Mouse (Mus musculus) intestine, postnatal 0 days (tissue): ENCODE measurements around the gene Gpc6. TPM values are rescaled to one million over a fixed set of nuclear protein-coding genes. Genes with fewer than 3 reads are reported as not detected.

Source experiments
- ATAC-seq: fragments of 200-750 bp; cut with Nextera tagmentation; 2 replicates; pipeline ENCODE4 v1.8.0; 2017; ENCODE audit warnings: mild to moderate bottlenecking, moderate TSS enrichment, moderate library complexity
- H3K27ac ChIP-seq: fragments of 300-500 bp; sonication (generic); 2 replicates; pipeline ENCODE4 v1.5.1; 2014; ENCODE audit warnings: mild to moderate bottlenecking, low read depth, low read length, moderate library complexity
- H3K27me3 ChIP-seq: fragments of 300-500 bp; sonication (generic); replicated peaks from 2 replicates; pipeline ENCODE4 v1.6.1; 2014; ENCODE audit warnings: low read length, mixed read lengths; ENCODE audit not compliant: control insufficient read depth, insufficient read depth
- H3K36me3 ChIP-seq: fragments of 300-500 bp; sonication (generic); 2 replicates; pipeline ENCODE4 v1.6.1; 2014; ENCODE audit warnings: mild to moderate bottlenecking, moderate library complexity; ENCODE audit not compliant: control insufficient read depth, insufficient read depth
- H3K4me1 ChIP-seq: fragments of 300-500 bp; sonication (generic); replicated peaks from 2 replicates; pipeline ENCODE4 v1.6.1; 2014; ENCODE audit warnings: antibody characterized with exemption, low read length, mixed read lengths; ENCODE audit not compliant: control insufficient read depth, insufficient read depth
- H3K4me2 ChIP-seq: fragments of 300-500 bp; sonication (generic); replicated peaks from 2 replicates; pipeline ENCODE4 v1.6.1; 2014; ENCODE audit warnings: low read depth, mild to moderate bottlenecking, moderate library complexity
- H3K4me3 ChIP-seq: fragments of 300-500 bp; sonication (generic); 2 replicates; pipeline ENCODE4 v1.5.1; 2014; ENCODE audit warnings: low read depth, low read length
- H3K9ac ChIP-seq: fragments of 300-500 bp; sonication (generic); 2 replicates; pipeline ENCODE4 v1.6.1; 2014; ENCODE audit warnings: mild to moderate bottlenecking, low read depth, low read length
- H3K9me3 ChIP-seq: fragments of 300-500 bp; sonication (generic); 2 replicates; pipeline ENCODE4 v1.6.1; 2016; ENCODE audit warnings: mixed run types; ENCODE audit not compliant: control insufficient read depth
- CTCF ChIP-seq: sonication (generic); IDR thresholded peaks from 2 replicates; pipeline ENCODE4 v1.5.1; 2016; ENCODE audit warnings: low read depth, mild to moderate bottlenecking, control low read depth, antibody characterized with exemption, moderate library complexity
- WGBS: fragments of 180-500 bp; shearing (Covaris S2); extraction: QIAGEN DNeasy Blood & Tissue Kit; methylation state at CpG from one replicate; pipeline ENCODE4 v1.1.7; 2014; 5-methylcytosine and 5-hydroxymethylcytosine counted together
- polyA plus RNA-seq: library from polyadenylated mRNA; unstranded; fragments of >200 nt; fragmentation: Nextera tagmentation; extraction: Ambion mirVana; gene quantifications from 2 replicates; pipeline ENCODE4 v1.2.1, GENCODE M21; 2015

Gene Gpc6
- polyA plus RNA-seq, 1 experiment from 2014 or later, result 6.6 TPM

GRCm38 (mm10) chr14:116928796-116929529, 3.8 kb downstream of the Gpc6 start:
- no peaks in the 10 kb centered on the region; the same call in 1 of the 2 replicates for H3K27me3 ChIP-seq
- no peak overlapping the region for H3K27ac ChIP-seq
- H3K9me3 ChIP-seq, result no peaks in the 10 kb centered on the region
- H3K36me3 ChIP-seq, result no peaks in the 10 kb centered on the region
- whole genome bisulfite sequencing, result 52% methylated on average over 7 of the region's 7 CpGs
- no peak overlapping the region for H3K4me2 ChIP-seq
- ATAC-seq, result no peak
- no peak overlapping the region for H3K9ac ChIP-seq
- no peak for TF ChIP-seq CTCF
- no peak overlapping the region for H3K4me3 ChIP-seq
- no peaks in the 10 kb centered on the region for H3K4me1 ChIP-seq

- no peak overlapping the region for H3K4me2 ChIP-seq
- H3K9ac ChIP-seq, result no peak overlapping the region
- no peak for ATAC-seq
Observed at GRCm38 (mm10) chr14:116933825-116934224, 8.7 kb downstream of the Gpc6 start.

GRCm38 (mm10) chr14:116937910-116938560, 12.9 kb downstream of the Gpc6 start:
- H3K36me3 ChIP-seq, result no peaks in the 10 kb centered on the region
- no peaks in the 10 kb centered on the region for H3K9me3 ChIP-seq
- H3K4me1 ChIP-seq, result no peaks in the 10 kb centered on the region
- no peak overlapping the region for H3K9ac ChIP-seq
- no peak overlapping the region for H3K4me2 ChIP-seq
- H3K27ac ChIP-seq, result no peak overlapping the region
- no peaks in the 10 kb centered on the region for H3K27me3 ChIP-seq
- H3K4me3 ChIP-seq, result no peak overlapping the region
- no peak for ATAC-seq
- WGBS, result 74% methylated on average over 14 of the region's 14 CpGs
- TF ChIP-seq CTCF, result peak; percentile 48

More at GRCm38 (mm10) chr14:116933825-116934224, 8.7 kb downstream of the Gpc6 start:
- Histone ChIP-seq H3K27ac (no peak overlapping the region), H3K4me3 (no peak overlapping the region), H3K27me3 (no peaks in the 10 kb centered on the region), H3K9me3 (no peaks in the 10 kb centered on the region), H3K36me3 (no peaks in the 10 kb centered on the region), H3K4me1 (no peaks in the 10 kb centered on the region)
- TF ChIP-seq CTCF, result no peak
- WGBS, result 59% methylated on average over 5 of the region's 5 CpGs

- H3K27ac ChIP-seq, result no peak overlapping the region
- WGBS, result 85% methylated on average over 9 of the region's 9 CpGs
- H3K36me3 ChIP-seq, result no peaks in the 10 kb centered on the region
- no peak for ATAC-seq
- no peak overlapping the region for H3K4me2 ChIP-seq
- no peak overlapping the region for H3K4me3 ChIP-seq
- no peaks in the 10 kb centered on the region for H3K9me3 ChIP-seq
- no peaks in the 10 kb centered on the region for H3K27me3 ChIP-seq
- H3K4me1 ChIP-seq, result no peaks in the 10 kb centered on the region
- no peak for TF ChIP-seq CTCF
- no peak overlapping the region for H3K9ac ChIP-seq
Observed at GRCm38 (mm10) chr14:116938735-116939134, 13.6 kb downstream of the Gpc6 start.

GRCm38 (mm10) chr14:116939561-116939960, 14.4 kb downstream of the Gpc6 start:
- Histone ChIP-seq H3K27me3 (no peaks in the 10 kb centered on the region), H3K9ac (no peak overlapping the region), H3K4me2 (no peak overlapping the region), H3K4me3 (no peak overlapping the region), H3K9me3 (peaks cover 3% of the 10 kb centered on the region; the same call in 1 of the 2 replicates), H3K4me1 (no peaks in the 10 kb centered on the region), H3K36me3 (no peaks in the 10 kb centered on the region), H3K27ac (no peak overlapping the region)
- ATAC-seq, result no peak
- TF ChIP-seq CTCF, result no peak
- 78% methylated on average over 1 of the region's 1 CpGs for WGBS

GRCm38 (mm10) chr14:116941772-116942171, 16.7 kb downstream of the Gpc6 start:
- H3K4me2 ChIP-seq, result no peak overlapping the region
- 90% methylated on average over 4 of the region's 4 CpGs for WGBS
- no peak overlapping the region for H3K4me3 ChIP-seq
- no peak for TF ChIP-seq CTCF
- H3K27me3 ChIP-seq, result no peaks in the 10 kb centered on the region
- no peaks in the 10 kb centered on the region for H3K36me3 ChIP-seq
- no peaks in the 10 kb centered on the region for H3K4me1 ChIP-seq
- H3K9me3 ChIP-seq, result peaks cover 3% of the 10 kb centered on the region; the same call in 1 of the 2 replicates
- no peak overlapping the region for H3K9ac ChIP-seq
- no peak overlapping the region for H3K27ac ChIP-seq
- ATAC-seq, result no peak
